Mouse (Mus musculus): Measurements from ENCODE around the gene Sdccag8.

The Sdccag8 gene

GRCm38 (mm10) chr1:176986990-176987740 is 172.7 kb downstream of the Sdccag8 start:
- DNase-seq, result no peak

- no peak for DNase-seq
Observed at GRCm38 (mm10) chr1:176991473-176991872, 177.0 kb downstream of the Sdccag8 start.

DNA sequence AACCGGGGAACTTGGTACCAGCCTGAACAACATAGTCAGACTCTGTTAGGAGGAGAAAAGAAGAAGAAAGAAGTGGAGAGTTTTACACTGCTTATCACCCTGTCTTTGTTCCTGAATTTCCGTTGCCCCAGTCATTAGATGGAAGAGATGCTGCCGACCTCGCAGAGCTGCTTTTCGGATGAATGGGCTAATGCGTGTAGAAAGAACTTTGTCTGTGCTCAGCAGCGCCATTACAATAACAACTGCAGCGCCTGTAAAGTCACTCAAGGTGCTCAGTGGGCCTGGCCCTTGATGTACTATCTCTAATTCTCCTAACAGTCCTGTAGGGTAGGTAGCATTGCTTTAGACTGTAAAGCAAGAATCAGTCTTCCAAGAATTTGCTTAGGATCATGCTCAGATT is 178.1 kb downstream of the Sdccag8 start:
- DNase-seq, result no peak

DNA sequence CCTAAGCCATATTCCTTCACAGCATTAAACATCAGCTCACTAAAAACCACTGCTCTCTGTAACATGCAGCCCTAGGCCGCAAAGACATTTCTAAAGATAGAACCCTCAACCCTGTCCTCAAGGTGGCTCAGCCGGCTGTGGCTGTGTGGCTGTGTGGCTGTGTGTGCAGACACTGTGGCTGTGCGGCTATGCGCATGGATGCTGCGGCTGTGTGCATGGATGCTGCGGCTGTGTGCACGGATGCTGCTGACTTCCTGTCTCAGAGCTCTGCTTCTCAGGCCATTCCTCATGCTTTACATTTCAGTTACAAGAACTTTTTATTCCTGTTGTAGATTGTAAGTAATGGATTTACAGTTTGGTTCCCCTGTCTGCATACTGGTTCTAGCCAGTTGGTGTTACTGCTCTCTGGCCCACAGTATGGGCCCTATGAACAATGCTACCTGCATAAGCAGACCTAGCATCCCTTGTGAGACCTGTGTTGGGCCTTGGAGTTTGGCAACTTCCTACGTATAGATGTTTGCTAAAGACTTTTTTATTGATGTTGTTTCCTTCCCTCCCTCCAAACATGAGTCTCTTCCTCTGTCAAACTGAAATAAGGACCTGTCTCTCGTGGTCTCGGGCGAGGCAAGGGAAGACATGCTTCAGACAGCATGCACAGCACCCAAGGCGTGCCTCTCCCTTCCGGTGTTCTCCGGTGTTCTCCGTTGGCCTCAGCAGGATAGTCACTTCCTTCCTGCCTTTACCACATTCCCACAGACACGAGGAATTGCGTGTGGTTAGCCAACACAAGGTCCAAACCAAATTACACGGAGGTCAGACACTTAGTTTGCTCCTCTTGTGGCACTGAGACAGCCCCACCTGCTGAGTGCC is 178.9 kb downstream of the Sdccag8 start:
- DNase-seq, result no peak

- DNase-seq, result no peak
Observed at GRCm38 (mm10) chr1:176994087-176994486, 179.6 kb downstream of the Sdccag8 start.

GRCm38 (mm10) chr1:176994707-176995418 is 180.4 kb downstream of the Sdccag8 start:
- DNase-seq, result no peak

DNA sequence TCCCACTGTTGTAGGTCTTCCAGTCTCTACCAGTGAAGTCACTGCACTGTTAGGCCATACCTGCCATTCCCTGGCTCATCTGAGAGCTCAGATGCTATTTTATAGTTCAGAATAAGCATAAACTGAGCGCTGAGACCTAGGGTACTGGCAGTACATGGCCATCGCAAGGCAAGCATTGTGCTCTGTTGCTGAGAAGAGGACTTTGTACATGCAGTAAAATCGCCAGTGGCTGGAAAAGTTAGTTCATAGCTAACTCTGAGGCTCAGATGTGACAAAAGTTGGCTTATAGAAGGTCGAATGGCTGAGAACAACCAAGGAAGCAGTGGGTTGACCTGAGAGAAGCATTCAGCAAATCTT is 180.9 kb downstream of the Sdccag8 start:
- no peak for DNase-seq

- DNase-seq, result no peak
Observed at GRCm38 (mm10) chr1:176996166-176996565, 181.7 kb downstream of the Sdccag8 start.

DNA sequence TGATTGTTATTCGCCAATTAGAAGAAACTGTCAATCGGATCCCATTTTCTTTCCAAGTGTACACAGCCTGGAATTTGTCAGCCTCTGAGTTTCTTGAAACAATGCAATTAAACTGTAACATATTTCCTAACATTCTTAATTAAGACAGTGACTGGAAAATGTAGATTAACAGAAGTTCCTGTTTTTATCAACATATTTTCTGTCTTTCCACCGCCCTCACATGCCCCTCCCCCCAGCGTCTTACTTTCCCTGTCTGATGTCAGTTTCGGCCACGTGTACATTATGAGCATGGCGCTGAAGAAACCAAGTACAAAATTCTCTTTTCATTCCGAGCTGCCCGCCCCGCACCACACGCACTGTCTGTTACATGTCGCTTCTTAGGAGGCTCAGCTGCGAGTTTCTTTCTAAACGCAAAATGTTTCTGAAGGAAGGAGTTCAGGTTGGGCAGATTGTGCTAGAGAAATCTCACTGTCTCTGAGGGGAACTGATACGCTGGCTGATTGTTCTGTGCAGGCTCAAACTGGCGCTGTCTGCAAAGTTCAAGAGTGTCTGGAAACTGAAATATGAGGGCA is 182.3 kb downstream of the Sdccag8 start:
- peak; percentile 51 to 56 for DNase-seq

DNA sequence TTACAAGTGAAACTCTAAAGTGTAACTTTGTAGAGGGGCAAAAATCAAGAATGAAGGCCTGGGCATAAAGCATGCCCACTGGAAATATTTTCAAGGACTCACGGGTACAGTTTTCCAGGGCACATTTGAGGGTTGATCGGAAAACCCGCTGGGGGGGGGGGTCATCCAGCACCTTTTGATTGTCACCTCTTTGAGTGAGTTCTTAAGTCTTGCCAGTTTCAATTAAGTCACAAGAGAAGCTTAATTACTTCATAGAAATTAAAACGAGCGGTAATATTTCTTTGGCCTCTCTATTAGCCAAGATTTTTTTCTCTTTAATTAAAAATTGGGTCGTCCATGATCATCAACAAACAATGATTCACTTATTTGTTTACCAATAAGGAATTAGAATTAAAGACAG is 182.8 kb downstream of the Sdccag8 start:
- no peak for DNase-seq

DNA sequence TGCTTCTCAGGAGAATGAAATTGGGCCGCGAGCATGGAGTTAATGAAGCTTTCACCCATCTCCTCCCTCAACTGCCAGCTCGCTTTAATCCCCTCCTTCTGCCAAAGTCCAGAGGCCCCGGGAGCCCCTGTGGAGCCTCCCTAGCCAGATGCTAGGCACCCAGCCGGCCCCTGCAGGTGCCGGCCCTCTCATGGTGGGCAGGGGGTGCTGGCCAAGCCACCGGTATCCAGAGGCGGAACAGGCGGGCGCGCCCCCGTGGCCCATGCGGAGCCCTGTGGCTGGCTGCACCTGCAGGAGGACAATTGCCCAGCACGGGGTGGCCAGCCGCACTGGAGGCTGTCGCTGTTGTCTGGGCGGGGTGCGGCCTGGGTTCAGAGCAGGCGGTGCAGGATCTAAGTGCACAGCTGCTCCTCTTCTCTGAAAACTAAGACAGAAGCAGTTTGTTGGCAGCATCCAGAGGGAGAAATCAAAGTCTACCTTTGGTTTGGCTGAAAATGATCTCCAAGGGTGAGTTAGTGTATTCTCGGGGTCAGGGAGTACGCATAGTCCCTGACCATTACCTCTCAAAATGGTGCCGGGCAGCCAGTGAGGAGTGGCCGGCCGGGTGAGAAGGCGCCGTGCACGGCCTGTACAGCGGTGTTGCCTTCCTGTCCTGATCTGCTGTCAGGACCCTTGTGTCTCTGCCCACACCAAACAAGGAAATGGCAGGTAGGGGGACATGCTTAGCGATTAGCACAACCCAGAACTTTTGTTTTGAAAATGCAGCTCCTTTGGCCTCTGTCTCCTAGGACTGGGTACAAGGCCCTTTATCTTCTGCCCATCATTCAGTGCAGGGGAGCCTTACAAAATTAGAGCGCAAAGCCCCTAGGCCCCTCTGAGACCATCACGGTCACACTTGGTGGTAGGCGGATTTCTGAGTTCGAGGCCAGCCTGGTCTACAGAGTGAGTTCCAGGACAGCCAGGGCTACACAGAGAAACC is 183.5 kb downstream of the Sdccag8 start:
- DNase-seq, result peak; percentile 50 to 73

GRCm38 (mm10) chr1:176999011-176999410 is 184.6 kb downstream of the Sdccag8 start:
- no peak for DNase-seq

DNA sequence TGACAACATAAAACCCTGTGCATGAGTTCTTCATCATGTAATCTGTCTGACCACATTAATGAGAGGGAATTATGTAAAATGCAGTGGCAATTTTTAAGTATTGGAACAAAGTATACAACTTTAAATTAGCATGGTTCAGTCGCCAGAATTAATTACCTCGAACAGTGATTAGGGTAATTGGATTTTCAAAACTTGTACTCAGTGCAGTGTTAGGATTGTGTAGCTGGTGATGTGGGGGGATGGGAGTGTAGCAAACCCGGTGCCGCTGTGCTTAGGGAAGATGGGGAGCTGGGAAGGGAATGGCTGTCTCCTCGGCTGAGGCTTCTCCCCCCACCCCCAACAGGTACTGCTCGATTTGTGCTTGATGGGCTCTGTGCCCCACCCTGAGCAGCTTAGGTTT is 188.5 kb downstream of the Sdccag8 start:
- no peak for DNase-seq

GRCm38 (mm10) chr1:177004041-177004741 is 189.7 kb downstream of the Sdccag8 start:
- no peak for DNase-seq

- DNase-seq, result no peak
Observed at GRCm38 (mm10) chr1:177007405-177007804, 192.9 kb downstream of the Sdccag8 start.

- DNase-seq, result no peak
Observed at GRCm38 (mm10) chr1:177008777-177009176, 194.3 kb downstream of the Sdccag8 start.

DNA sequence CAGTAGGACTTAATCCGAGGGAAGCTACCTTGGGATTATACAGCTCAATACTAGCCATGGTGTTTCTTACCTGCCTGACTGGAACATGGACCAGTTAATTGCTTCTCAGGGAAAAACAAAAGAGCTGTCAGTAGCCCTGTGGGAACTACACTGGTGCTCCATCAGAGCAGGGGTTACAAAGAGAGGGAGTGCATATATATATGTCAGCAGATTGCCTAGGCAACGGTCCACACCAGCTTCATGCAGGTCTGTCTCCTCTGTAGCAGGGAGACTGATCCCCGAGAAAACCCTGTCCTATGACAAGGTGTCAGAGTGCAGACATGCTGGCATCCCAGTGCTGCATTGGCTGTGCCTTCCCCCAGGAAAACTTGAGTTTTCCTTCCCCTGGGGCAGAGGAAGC is 195.6 kb downstream of the Sdccag8 start:
- no peak for DNase-seq

DNA sequence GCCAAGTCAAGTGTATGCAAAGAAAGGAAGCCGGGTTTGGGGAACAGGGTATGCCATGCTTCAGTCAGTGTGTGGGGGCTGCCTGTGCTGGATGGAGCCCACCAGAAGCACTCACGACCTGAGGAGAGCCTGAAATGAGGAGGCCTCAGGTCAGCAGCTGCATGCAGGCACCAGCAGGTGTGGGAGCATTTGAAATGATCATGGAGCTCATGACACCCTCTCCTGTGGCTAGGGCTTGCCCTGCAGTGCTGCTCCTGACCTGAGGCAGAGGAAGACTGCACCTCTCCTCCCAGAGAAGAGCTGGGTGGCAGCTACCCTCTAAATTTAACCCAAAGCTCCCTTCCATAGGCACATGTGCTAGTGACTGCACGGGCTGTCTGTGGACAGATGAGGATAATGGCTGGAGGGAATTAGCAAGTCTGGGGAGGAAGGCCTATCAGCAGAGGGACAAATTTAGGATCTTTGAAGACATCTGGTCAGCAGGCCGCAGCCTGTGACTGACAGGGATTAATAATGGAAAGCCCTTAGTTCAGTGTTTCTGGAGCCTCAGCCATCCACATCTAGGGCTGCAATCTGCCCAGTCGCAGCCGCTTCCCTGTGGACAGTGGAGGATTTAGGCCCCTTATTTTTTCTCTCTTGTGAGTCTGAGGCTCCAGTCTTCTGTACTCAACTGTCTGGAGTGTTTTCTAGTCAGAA is 196.3 kb downstream of the Sdccag8 start:
- DNase-seq, result no peak

GRCm38 (mm10) chr1:177011688-177012087 is 197.2 kb downstream of the Sdccag8 start:
- DNase-seq, result no peak

GRCm38 (mm10) chr1:177012774-177013173 is 198.3 kb downstream of the Sdccag8 start:
- no peak for DNase-seq

DNA sequence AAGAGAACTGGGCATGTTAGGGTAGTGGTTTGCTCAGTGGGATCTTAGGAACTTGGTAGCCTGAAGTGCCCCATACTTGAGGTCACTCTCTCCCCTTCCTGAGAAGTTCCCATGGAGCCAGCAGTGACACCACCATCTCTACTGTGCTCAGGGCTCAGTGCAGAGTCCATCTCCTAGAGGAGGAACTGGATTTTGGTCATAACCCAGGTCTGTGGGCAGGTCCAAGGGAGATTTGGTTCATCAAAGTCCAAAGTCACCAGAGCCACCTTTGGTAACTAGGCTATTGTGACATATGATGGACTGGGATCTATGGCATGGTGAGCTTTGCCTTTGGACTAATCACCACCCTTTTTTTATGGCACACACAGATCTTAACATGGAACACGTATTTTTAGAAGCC is 198.9 kb downstream of the Sdccag8 start:
- DNase-seq, result no peak
